Mouse (Mus musculus) cortical plate, adult 2 months (tissue): ENCODE results near the gene Csf3r.

ENCODE experiments used
- CTCF ChIP-seq: fragments of 200-500 bp; IDR thresholded peaks from 2 replicates; pipeline ENCODE4 v1.5.1; 2011; ENCODE audit warnings: mild to moderate bottlenecking, control low read depth, low read length; ENCODE audit not compliant: insufficient read depth; ENCODE audit errors: extremely low read depth
- POLR2A ChIP-seq: fragments of 200-500 bp; IDR thresholded peaks from 2 replicates; pipeline ENCODE4 v1.6.1; 2011; ENCODE audit warnings: mild to moderate bottlenecking, low read length, control low read depth; ENCODE audit not compliant: insufficient read depth; ENCODE audit errors: extremely low read depth

DNA sequence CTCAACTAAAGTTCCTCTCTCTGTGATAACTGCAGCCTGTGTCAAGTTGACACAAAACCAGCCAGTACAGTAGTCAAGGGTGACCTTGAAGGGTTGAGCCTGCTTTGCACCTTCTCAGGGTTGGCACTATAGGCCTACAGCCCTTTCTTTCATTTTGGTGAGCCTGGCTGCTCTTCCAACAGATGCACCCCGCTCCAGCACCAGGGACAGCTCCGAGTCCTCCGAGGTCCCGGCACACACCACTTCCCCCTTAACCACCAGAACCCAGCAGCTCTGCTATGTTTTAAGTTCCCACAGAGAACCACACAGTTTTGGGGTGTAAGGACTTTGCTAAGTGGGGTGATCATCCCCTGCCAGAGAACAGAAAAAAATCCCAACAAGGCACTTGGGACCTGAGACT, 27.8 kb upstream of the Csf3r start:
- TF ChIP-seq CTCF (no peak), POLR2A (no peak)
